Mouse (Mus musculus) embryo, embryonic 10 days (tissue): ENCODE results near the gene Txndc11.
"Not testable (repeated sequence)": the region's sequence is repeated elsewhere in the genome, so short reads cannot be mapped to it uniquely, and the experiment has no call there.

Experiments used
- DNase-seq: peaks from one replicate; pipeline ENCODE4 v3.0.0-alpha.2; 2015; ENCODE audit warnings: low spot score

The Txndc11 gene

DNA sequence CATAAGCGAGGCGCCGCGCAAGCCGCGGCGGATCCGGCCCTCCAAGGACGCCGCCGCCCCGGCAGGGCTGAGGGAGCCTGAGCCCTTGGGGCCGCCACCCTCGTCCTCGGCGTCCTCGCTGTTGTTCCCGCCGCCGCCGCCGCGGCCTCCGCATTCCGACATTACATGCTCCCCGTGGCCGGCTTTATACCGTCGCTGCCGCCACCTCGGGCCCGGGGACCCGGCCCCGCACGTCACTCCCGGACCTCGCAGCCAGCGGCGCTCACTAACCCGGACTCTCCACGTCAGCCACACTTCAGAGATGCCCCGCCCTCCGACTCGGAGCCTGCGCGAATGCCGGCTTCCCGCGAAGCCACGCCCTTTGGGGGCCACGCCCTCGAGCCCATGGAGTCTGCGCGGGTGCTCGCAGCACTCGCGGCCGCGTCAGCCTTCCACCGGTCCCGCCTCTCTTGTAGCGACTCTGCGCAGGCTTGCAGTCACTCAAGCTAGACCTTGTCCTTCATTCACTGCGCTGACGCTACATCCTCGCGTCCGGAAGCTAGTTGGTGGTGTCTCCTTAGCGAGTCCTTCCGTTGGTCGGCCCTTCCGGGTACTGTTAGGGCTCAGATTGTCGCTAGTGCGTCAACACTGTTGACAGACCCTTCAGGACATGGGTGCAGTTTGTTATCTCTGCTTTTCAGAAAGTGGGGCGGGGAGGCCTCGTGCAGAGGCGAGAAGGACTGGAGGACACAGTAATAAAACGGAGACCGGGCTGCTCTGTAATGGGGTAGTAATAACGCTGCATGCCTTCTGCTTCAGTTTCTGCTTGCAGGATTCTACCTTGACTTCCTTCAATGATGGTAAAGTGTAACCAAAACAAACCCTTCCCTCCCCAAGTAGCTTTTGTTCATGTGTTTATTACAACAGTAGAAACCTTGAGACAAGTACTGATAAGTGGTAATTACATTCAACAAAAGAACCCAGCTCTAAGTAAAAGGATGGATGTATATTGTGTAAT is at the start of gene Txndc11:
Txndc11 (minus strand) TSS at position 303 of the 997 bp plus-strand sequence.
- DNase-seq: peak; percentile 99

DNA sequence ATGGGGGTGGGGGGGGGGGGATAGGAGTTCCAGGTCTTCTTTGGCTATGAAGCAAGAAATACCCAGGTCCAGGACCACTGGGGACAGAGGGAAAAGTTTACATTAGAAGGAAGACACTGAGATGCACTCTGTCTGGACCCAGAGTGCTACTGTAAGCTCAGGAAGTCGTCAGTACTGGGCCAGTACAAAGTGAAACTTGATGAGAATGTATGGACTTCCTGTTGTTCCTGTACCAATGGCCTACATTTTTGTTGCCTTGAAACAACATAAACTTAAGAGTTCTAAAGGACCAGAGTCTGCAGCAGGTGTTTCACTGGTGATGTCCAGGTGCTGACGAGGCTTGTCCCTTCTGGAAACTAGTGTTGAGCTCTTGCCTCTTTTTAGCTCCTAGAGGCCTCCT is 43.0 kb upstream of the Txndc11 start:
- DNase-seq: no peak

DNA sequence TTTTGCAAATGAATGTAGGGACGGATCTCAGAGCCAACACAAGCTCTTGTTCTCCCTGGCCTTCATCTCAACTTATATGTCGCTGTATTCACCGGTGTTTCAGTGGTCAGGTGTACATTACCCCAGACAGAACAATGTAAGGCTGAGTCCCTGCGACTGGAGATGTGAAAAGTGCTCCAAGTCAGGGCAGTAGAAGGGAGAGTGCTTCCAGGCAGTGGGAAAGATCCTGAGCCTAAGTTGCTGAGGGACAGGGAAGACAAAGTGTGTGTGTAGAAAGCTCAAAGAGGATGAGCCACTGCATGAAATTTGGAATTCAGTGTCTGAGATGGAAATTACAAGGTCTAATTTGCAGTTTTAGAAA is 42.4 kb upstream of the Txndc11 start:
- DNase-seq: no peak

DNA sequence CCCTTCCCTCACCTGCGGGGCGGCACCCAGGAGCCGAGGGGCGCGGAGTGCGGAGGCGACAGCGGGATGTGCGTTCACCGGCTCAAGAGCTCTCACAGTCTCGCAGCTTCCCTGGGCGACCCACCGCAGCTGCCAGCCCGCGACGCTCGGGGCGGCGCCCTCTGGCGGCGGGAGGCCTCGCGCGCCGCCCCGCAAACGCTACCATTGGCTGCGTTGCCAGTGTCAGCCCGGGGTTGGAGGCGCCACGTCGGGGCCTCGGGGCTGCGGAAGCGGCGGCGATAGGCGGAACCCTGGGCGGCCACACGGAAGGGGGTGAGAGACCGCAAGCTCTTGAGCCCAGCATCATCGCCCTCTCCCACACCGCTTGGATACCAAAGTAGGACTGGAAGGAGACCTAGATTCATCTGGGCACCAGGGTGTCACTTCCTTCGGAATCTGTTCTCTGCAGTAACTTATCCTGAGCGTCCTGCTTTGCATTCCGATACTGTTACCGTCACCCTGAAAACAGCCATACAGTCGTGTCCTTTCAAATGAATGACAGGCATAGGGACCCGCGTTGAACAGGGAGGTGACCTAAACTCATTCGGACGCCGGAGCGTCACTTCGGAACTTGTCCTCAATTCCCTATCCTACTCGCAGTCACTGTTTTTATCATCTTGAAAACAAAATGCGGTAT is 41.9 kb upstream of the Txndc11 start, which contains the start of gene Zc3h7a:
Zc3h7a (minus strand) TSS at position 186 of the 676 bp plus-strand sequence.
- peak; percentile 92 for DNase-seq

DNA sequence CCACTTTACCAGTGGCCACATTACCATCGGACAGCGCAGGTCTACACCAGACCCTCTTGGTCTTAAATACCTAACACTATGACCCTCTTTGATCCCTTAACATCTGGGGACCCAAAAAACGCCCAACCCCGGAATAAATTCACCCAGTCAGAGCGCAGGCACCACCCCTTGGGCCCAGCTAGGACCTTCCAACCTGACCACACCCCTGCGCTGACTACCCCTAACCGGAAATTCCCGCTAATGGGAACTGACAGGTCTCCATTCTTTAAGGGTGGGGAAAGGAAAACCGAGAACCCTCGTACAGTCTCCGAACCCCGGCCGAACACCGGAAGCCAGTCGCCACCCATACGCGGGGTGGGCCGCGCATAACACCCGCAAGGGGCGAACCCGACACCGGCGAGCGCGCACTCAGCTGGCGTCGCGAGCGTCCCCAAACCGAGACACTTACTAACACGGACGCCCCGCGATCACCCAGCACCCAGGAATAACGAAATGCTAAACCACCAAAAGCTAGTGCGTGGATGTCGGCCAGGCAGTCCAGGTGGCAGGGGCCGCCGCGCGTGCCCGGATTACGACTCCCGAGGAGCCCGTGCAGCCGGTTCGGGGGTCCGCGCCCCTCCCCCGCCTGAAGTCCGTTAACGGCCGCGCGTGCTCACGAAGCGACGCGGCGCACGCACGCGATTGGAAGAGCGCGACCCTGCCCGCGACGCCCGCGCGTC is 41.2 kb upstream of the Txndc11 start:
- DNase-seq: peak; percentile 81

DNA sequence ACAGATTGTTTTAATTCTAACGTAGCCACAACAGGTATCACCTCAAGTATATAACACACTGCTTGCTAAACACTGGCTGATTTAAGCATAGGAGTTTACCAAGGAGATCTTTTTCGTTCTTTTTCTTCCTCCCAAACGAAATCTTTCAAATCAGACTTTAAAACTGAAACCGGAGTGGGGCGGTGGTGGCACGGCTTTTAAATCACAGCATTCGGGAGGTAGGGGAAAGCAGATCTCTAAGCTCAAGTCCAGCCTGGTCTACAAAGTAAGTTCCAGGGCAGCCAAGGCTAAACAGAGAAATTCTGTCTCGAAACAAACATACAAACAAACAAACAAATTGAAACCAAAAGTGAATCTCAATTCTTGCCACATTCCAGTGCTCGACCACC is 40.6 kb upstream of the Txndc11 start:
- DNase-seq: no peak

DNA sequence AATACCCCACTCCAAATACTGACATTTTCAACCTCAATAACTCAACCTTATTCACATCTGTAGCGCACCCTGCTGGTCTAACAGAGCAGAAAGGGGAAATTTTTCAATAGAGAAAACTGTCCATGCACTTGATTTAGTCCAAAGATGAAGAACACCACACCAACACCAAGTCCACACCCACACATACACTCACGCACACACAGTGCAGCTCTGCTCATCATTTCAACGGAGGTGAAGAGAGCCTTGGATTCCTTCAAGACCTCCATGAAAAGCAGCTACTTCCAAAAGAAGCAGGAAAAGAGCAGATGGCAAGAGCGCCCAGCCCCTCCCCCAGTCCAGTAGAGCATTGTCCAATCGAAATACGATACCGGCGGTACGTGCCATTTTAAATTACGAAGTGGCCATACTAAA is 40.2 kb upstream of the Txndc11 start:
- DNase-seq: peak; percentile 70

DNA sequence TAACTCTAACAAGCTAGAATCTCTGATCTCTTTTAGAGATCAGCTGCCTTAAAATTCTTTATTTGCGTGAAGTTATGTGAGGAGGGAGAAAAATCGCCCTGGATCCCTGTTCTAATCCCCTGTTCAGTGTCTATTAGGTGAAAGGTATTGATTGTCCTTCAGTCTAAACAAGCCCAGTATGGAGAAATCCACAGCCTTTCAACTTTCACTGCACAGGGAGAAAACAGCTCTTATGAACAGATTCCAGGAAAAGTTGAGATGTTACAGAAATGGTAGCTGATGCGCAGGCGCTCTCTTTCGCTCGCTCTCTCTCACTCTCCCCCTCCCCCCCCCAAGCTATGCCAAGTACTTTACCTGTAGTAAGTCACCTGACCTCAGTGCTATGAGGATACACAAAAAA is 37.2 kb upstream of the Txndc11 start:
- no peak for DNase-seq

DNA sequence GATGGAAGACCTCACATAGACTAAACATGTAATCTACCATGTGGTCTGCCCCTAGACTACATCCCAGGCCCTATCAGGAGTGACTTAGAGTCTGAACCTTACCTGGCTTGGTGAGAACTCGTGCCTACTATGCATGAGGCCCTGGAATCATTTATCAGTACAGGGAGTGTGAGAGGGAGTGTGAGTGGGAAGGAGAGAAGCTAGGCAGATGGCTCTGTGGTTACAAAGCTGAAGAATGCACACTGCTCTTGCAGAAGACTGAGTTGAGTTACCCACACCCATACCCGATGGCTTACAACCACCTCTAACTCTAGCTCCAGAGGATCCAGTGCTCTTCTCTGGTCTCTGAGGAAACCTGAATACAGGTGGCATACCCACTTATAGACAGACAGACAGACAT is 32.0 kb upstream of the Txndc11 start:
- DNase-seq: no peak

DNA sequence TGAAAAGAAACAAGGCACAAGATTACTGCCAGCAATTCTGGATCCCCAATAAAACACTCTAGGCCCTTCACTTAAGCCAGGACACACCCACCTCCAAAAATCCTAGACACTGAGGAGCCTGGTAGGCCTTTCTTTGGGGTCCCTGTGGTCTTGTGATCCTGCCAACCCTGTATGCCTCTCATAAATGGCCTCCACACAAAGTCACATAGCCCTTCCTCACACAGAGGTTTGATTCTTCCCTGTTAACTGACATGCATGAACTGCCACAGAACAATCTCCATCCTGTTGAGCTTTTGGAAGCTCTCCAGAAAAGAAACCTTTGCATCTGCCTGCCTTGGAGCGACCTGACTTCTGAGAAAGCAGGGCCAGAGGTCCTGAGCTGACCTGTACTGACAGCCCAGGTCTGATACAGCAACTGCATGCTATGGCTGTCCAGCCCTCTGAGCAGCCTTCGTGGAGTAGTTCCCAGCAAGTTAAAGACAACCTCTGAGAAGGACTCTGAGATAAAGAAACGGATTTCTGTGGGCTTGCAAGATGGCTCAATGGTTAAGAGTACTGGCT is 30.3 kb upstream of the Txndc11 start:
- no peak for DNase-seq

DNA sequence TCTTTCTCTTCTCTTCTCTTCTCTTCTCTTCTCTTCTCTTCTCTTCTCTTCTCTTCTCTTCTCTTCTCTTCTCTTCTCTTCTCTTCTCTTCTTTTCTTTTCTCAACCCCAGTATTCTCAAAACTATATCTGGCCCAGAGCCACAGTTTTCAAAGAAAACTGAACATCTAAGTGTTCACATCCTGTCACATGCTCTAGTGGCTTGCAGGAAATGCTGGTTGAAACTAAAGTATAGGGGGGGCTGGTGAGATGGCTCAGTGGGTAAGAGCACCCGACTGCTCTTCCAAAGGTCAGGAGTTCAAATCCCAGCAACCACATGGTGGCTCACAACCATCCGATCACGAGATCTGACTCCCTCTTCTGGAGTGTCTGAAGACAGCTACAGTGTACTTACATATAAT is 23.3 kb upstream of the Txndc11 start:
- not testable (repeated sequence) for DNase-seq

DNA sequence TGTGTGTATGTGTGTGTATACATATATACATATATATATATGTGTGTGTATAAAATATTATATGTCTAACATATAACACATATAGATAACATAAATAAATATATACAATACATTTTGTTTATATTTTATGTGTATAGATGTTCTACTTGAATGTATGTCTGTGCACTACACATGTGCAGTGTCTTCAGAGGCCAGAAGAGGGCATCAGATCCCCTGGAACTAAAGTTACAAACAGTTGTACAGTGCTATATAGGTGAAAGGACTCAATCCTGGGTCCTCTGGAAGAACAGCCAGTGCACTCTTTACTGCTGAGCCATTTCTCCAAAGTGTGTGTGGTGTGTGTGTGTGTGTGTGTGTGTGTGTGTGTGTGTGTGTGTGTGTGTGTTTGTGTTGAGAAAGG is 20.1 kb upstream of the Txndc11 start:
- DNase-seq: no peak

DNA sequence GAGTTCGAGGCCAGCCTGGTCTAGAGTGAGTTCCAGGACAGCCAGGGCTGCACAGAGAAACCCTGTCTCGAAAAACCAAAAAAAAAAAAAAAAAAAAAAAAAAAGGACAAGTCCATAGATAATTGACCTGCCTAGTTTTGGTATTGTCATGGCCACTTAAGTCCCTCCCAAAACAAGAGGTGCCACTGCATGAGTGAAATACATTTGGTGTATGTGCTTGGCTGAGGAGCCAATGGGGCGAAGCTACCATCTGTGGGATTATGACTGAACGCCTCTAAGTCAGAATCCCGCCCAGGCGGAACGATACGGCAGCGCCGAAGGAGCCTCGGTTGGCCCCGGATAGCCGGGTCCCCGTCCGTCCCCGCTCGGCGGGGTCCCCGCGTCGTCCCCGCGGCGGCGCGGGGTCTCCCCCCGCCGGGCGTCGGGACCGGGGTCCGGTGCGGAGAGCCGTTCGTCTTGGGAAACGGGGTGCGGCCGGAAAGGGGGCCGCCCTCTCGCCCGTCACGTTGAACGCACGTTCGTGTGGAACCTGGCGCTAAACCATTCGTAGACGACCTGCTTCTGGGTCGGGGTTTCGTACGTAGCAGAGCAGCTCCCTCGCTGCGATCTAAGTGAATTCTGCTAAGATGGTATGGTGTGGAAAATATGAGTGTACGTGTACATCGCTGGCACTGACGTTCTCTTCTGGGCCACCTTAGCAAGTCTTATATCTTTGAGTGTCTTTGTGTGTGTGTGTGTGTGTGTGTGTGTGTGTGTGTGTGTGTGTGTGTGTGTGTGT is 9.4 kb upstream of the Txndc11 start:
- not testable (repeated sequence) for DNase-seq

DNA sequence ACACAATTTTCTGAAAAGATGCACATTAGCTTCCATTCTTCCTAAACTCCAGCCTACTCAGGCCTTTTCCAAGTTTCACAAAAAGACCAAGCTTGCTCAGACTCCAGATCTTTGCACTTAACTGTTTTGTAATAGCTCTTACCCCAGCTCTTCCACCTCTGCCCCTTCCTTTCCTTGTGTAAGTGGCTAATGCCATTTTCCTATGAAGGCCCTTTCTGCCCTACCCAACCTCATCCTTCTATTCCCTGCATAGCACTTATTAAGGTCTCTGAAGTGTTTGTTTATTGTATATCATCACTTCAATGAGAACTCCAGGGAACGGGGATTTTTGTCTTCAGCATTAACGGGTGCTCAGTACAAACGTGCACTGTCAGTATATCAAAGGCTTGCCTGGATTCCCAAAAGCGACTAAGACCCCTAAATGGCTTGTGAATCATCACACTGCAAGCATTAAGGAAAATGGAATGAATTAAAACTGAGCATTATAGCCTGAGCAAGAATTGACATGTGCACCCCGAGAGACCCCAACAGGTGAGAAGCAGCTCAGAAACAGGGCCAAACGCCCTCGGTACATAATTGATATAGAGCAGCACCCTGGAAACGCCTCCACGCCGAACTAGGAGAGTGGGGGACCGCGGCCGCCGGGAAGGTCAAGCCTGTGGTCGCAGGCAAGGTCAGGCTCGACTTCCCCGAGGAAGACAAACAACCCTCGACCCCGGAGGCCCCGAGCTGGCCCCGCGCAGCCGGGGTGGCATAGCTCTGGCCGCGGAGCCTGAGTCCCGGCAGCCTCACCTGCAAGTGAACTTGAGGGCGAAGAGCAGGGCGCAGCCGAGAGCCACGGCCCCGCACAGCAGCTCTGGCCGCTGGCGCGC is 738 bp downstream of the Txndc11 start:
- DNase-seq: peak; percentile 21

DNA sequence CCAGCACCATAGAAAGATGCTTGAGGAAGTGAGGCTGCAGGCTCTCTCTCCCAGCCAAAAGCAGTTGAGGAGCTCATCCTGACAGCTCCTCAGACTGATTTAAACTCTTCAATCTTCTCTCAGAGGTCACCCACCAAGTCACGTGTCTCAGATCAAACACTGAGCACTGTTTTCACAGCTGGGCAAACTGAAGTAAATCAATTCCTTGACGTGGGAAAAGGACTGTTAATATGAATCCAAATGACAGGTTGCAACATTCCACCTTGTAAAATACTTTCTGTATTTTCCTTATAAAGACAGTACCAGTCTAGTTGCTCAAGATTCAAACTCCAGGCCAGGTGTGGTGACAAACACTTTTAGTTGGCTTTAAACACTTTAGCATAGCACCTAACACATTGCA is 1.6 kb downstream of the Txndc11 start:
- peak; percentile 69 for DNase-seq

DNA sequence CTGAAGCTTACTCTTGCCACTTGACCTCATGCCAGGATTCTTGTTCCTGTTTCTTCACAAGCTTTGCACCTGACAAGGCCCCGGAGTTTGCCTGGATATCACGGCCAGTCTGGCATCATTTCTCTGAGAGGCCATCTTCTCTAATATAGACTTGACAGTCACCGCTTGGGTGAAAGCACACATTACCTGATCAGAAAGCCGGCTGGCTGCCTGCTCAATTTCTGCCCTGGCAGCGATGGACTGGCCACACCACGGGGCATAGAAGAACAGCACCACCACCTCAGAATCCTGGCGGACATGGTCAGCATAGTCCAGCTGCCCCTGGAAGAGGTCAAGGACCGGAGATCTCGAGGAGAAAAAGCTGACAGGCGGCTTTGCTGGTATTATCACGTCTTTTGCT is 6.1 kb downstream of the Txndc11 start:
- no peak for DNase-seq

DNA sequence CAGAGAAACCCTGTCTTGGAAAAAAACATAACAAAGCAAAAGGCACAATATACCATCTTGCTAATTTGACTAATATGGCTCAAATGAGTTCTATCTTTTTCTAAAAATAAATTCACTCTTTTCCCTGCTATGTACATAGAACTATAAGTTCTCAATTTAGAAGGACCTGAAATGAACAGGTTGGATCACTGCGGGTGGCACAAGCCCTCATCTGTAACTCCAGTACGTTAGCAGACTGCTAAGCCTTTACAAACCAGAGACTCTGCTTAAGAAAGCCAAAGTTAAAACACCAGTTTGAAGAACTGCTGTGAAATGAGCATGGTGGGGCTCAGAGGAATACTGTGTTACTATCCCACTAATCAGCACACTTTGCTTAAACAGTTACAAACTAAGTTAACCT is 9.1 kb downstream of the Txndc11 start:
- no peak for DNase-seq

DNA sequence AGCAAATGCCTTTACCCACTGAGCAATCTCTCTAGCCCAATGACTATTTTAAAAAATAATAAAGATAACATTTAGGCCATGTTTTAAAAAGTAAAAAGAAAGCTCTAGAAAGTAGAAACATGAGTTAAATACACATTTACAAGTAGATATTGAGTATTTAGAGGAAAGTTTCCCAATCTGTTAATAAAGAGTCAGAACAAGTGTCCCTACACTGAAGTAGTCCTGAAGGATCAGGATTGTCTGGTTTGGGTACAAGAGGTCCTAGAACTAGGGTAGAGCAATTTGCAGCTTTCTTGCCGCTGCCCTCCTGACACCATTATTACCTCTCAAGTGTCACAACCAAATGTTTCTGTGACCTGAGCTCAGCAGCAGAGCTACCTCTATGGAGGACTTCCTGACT is 10.3 kb downstream of the Txndc11 start:
- no peak for DNase-seq

DNA sequence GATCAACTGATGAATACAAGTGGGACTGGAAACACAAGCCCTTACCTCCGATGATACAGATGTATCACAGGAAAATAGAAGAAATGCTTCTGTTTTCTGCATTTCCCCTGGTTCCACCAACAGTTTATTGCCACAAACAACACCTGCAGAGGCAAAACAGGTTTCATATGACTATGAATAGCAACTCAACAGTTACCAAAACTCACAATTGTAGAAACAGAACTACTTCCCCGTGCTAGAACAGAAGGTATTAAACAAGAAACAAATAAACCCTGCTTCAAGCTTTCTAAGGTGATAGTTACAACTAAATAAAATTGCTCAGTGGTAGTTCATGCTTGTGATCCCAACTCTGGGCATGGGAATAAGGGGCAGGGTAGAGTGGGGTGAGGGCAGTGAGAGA is 11.8 kb downstream of the Txndc11 start:
- DNase-seq: no peak

DNA sequence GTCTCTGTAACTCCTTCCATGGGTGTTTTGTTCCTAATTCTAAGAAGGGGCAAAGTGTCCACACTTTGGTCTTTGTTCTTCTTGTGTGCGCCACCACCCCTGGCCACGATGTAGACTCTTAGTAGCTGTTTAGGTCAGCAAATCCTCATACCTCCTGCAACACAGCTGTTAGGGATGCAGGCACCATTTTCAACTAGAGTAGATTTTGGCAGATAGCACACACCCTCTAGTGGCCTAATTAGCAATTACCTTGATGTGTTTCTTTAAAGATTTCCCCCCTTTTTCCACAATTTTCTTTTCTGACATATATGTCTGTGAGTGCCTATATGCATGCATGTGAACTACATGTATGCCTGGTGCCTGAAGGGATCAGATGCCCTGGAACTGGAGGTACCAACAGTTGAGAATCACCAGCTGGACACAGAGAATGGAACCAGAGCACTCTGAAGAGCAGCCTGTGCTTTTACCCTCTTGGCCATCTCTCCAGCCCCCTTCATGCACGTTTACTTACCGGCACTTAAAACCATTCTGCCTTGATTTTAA is 25.2 kb downstream of the Txndc11 start:
- peak; percentile 48 for DNase-seq
